ENCODE assay signal across 15 mouse cellular contexts in genomic region chr1:127514888-127515287, GRCm38 (mm10).
"Had no signal": no experiment of that assay in that cellular context is flagged by ENCODE, and none has a peak within 500 bp of the region (broad histone marks: within the 10 kb centered on the region; RNA-seq: fewer than 3 reads in every experiment).

No protein-coding gene starts in this region.

- H3K4me2 ChIP-seq: liver, embryonic 11.5 days; lung, embryonic 15.5 days; neural tube, embryonic 12.5 days; neural tube, embryonic 15.5 days had no signal

- H3K27ac ChIP-seq: liver, embryonic 14.5 days; lung, embryonic 15.5 days; neural tube, embryonic 12.5 days; neural tube, embryonic 15.5 days had no signal

- DNase-seq: kidney, adult 18-20 months; kidney, adult 9 months; kidney, postnatal 14 days; kidney, postnatal 4 days; right cerebral cortex, adult 18-20 months; right cerebral cortex, postnatal 14 days; right cerebral cortex, postnatal 4 days; thymus, postnatal 36 days had no signal

- H3K27me3 ChIP-seq: lung, embryonic 15.5 days had no signal

- H3K9me3 ChIP-seq: lung, embryonic 15.5 days; neural tube, embryonic 12.5 days; neural tube, embryonic 15.5 days had no signal

- H3K9ac ChIP-seq: liver, embryonic 14.5 days; lung, embryonic 15.5 days; neural tube, embryonic 12.5 days; neural tube, embryonic 15.5 days had no signal

- H3K4me3 ChIP-seq: lung, embryonic 15.5 days; neural tube, embryonic 12.5 days; neural tube, embryonic 15.5 days had no signal

- H3K36me3 ChIP-seq: lung, embryonic 15.5 days; neural tube, embryonic 12.5 days; neural tube, embryonic 15.5 days had no signal

- ATAC-seq: inflammation-experienced regulatory T-cells, adult 6 months; intestine, embryonic 16.5 days had no signal

- H3K4me1 ChIP-seq: lung, embryonic 15.5 days; neural tube, embryonic 12.5 days; neural tube, embryonic 15.5 days had no signal
